15 mouse cellular contexts compared by ENCODE assay signal in the genomic region with DNA sequence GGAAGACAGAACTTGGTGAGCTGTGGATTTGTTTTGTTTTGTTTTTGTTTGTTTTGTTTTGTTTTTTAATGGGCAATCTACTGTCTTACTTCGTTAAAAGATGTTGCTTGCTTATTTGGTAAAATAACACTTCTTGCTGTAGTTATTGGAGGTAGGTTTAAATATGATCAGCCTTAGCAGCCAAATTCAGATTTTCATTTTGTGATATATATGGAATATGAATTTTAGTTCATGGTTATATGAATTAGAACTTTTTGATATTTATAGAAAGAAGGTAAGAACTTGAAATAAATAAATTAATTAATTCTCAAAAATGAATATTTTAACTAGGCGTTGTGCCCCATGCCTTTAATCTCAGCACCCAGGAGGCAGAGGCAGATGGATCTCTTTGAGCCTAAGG. TPM values are rescaled to one million over a fixed set of nuclear protein-coding genes. Genes with fewer than 3 reads are reported as not detected.
DNase-seq lines count a peak whose midpoint lies in the region; ATAC-seq and TF ChIP-seq lines count a peak whose summit lies in the region.
"Had no signal": no experiment of that assay in that cellular context is flagged by ENCODE, and none has a peak within 500 bp of the region (broad histone marks: within the 10 kb centered on the region; RNA-seq: fewer than 3 reads in every experiment).

No protein-coding gene starts in this region.

- no peaks in the 10 kb centered on the region for H3K4me1 ChIP-seq in kidney, embryonic 16.5 days (ENCODE audit: insufficient read depth, low read length)
- peaks cover 49% of the 10 kb centered on the region for H3K4me1 ChIP-seq in G1E (ENCODE audit: insufficient read depth, low read depth, low read length)
- no peaks in the 10 kb centered on the region for H3K4me1 ChIP-seq in intestine, embryonic 14.5 days (replicated peaks; ENCODE audit: control insufficient read depth, insufficient read depth, low read length)
- peaks cover 12% of the 10 kb centered on the region for H3K4me1 ChIP-seq in liver, embryonic 15.5 days (replicated peaks)

- no peaks in the 10 kb centered on the region for H3K36me3 ChIP-seq in kidney, embryonic 16.5 days (ENCODE audit: insufficient read depth, low read length)
- H3K36me3 ChIP-seq in G1E (replicated peaks), result peaks cover 12% of the 10 kb centered on the region
- no peaks in the 10 kb centered on the region for H3K36me3 ChIP-seq in intestine, embryonic 14.5 days (ENCODE audit: control insufficient read depth, insufficient read depth, low read length)
- no peaks in the 10 kb centered on the region for H3K36me3 ChIP-seq in liver, embryonic 15.5 days (replicated peaks)

- peaks cover 7% of the 10 kb centered on the region for H3K27me3 ChIP-seq in kidney, embryonic 16.5 days (ENCODE audit: insufficient read depth, low read length)
- H3K27me3 ChIP-seq in G1E (ENCODE audit: insufficient read depth, low read length), result no peaks in the 10 kb centered on the region
- no peaks in the 10 kb centered on the region; the same call in 1 of the 2 replicates for H3K27me3 ChIP-seq in intestine, embryonic 14.5 days (replicated peaks; ENCODE audit: control insufficient read depth, insufficient read depth, low read length)
- peaks cover 9% of the 10 kb centered on the region; the same call in 1 of the 2 replicates for H3K27me3 ChIP-seq in liver, embryonic 15.5 days

- H3K27ac ChIP-seq in kidney, embryonic 16.5 days (ENCODE audit: low read length), result no peak overlapping the region
- H3K27ac ChIP-seq in intestine, embryonic 14.5 days (ENCODE audit: low read depth), result no peak overlapping the region
- peak overlapping the region; percentile 76; the same call in 1 of the 2 replicates for H3K27ac ChIP-seq in liver, embryonic 15.5 days (replicated peaks)

- DNase-seq in kidney, adult 9 months, result no peak
- DNase-seq in G1E (ENCODE audit: low spot score), result no peak
- DNase-seq in intestine, embryonic 14.5 days (ENCODE audit: low spot score), result no peak
- no peak for DNase-seq in thymus, postnatal 4 days
- no peak for DNase-seq in cerebellum, adult 9-11 months
- DNase-seq in adrenal gland, adult 18-20 months (ENCODE audit: low spot score in 2 of 2), result no peak
- DNase-seq: cerebellum, adult 11 months; gastrocnemius, postnatal 10 days; kidney, adult 11 months had no signal

- H3K9ac ChIP-seq in kidney, embryonic 16.5 days (replicated peaks; ENCODE audit: low read length), result no peak overlapping the region
- H3K9ac ChIP-seq in intestine, embryonic 14.5 days (ENCODE audit: low read length), result peak overlapping the region; percentile 39
- no peak overlapping the region for H3K9ac ChIP-seq in liver, embryonic 15.5 days

- peak overlapping the region; percentile 36 for H3K4me3 ChIP-seq in kidney, embryonic 16.5 days (ENCODE audit: low read length)
- peak overlapping the region; percentile 65; the same call in 1 of the 2 replicates for H3K4me3 ChIP-seq in G1E (ENCODE audit: low read depth, low read length)
- H3K4me3 ChIP-seq in intestine, embryonic 14.5 days (ENCODE audit: low read depth, low read length), result peak overlapping the region; percentile 31
- H3K4me3 ChIP-seq in liver, embryonic 15.5 days (replicated peaks), result peak overlapping the region; percentile 32

- ATAC-seq in kidney, embryonic 16.5 days (ENCODE audit: low FRiP score, low TSS enrichment), result no peak
- ATAC-seq in G1E (ENCODE audit: extremely low read depth, insufficient number of reproducible peaks, low FRiP score, poor library complexity, severe bottlenecking), result no peak
- ATAC-seq in intestine, embryonic 14.5 days (replicated peaks; ENCODE audit: low FRiP score, low TSS enrichment, low read depth), result no peak
- no peak for ATAC-seq in liver, embryonic 15.5 days (ENCODE audit: insufficient read depth)
- ATAC-seq: forebrain, embryonic 16.5 days had no signal

- H3K4me2 ChIP-seq in kidney, embryonic 16.5 days (replicated peaks; ENCODE audit: low read depth, low read length), result peak overlapping the region; percentile 43
- peak overlapping the region; percentile 35 for H3K4me2 ChIP-seq in intestine, embryonic 14.5 days (ENCODE audit: low read length)
- peak overlapping the region; percentile 45 for H3K4me2 ChIP-seq in liver, embryonic 15.5 days

- H3K9me3 ChIP-seq in kidney, embryonic 16.5 days (ENCODE audit: low read length), result no peaks in the 10 kb centered on the region
- no peaks in the 10 kb centered on the region for H3K9me3 ChIP-seq in G1E (replicated peaks)
- no peaks in the 10 kb centered on the region for H3K9me3 ChIP-seq in intestine, embryonic 14.5 days (ENCODE audit: control insufficient read depth, low read length)
- H3K9me3 ChIP-seq in liver, embryonic 15.5 days (replicated peaks), result no peaks in the 10 kb centered on the region
- H3K9me3 ChIP-seq: megakaryocyte, embryonic 14.5 days had no signal

- 73% methylated on average over 2 of the region's 2 CpGs for WGBS in kidney, embryonic 16.5 days
- WGBS in intestine, embryonic 14.5 days, result 61% methylated on average over 2 of the region's 2 CpGs
- 64% methylated on average over 2 of the region's 2 CpGs for WGBS in liver, embryonic 15.5 days (ENCODE audit: insufficient replicate concordance)

- TF ChIP-seq CTCF in G1E (IDR thresholded peaks at IDR 0.05; ENCODE audit: low read depth, low read length), result no peak

RNA-seq across cellular contexts. Expression of a gene that starts 3.1 kb away (rescaled TPM):
- 7.2 and 8.0 TPM in 2 replicates for polyA plus RNA-seq in kidney, embryonic 16.5 days (2015; fragmentation: Nextera tagmentation; extraction: Ambion mirVana)
- 28.4 and 31.1 TPM in 2 replicates for total RNA-seq in G1E (2014; fragmentation: Nextera tagmentation)
- total RNA-seq in G1E (2017), result 13.9 and 14.8 TPM in 2 replicates
- 5.4 and 8.7 TPM in 2 replicates for polyA plus RNA-seq in G1E (2012)
- 18.9 and 22.2 TPM in 2 replicates for polyA plus RNA-seq in intestine, embryonic 14.5 days (2014; fragmentation: Nextera tagmentation; extraction: Ambion mirVana)
- 5.0 and 5.6 TPM in 2 replicates for polyA plus RNA-seq in liver, embryonic 15.5 days (2015; fragmentation: Nextera tagmentation; extraction: Ambion mirVana)
- total RNA-seq in adrenal gland, adult 18-20 months (2021), result 1 to 10 TPM; 4.7 to 5.1 TPM
- total RNA-seq: hematopoietic stem cell, adult 5-6 weeks had no signal

RNA-seq across cellular contexts. Expression of a gene that starts 48.7 kb away (rescaled TPM):
- polyA plus RNA-seq in kidney, embryonic 16.5 days (2015; fragmentation: Nextera tagmentation; extraction: Ambion mirVana), result 0.17 and 0.32 TPM in 2 replicates
- total RNA-seq in G1E (2014; fragmentation: Nextera tagmentation) (0.45 TPM in 1 of 2 replicates, not detected in the other), G1E (2017) (0.05 and 0.06 TPM in 2 replicates)
- not detected in 2 replicates for polyA plus RNA-seq in G1E (2012)
- polyA plus RNA-seq in intestine, embryonic 14.5 days (2014; fragmentation: Nextera tagmentation; extraction: Ambion mirVana), result 0.23 and 0.38 TPM in 2 replicates
- polyA plus RNA-seq in liver, embryonic 15.5 days (2015; fragmentation: Nextera tagmentation; extraction: Ambion mirVana), result not detected in 2 replicates
- total RNA-seq in adrenal gland, adult 18-20 months (2021), result under 1 TPM; 0.06 to 0.07 TPM
- total RNA-seq: common myeloid progenitor, adult 5-6 weeks; hematopoietic stem cell, adult 5-6 weeks had no signal
